Mouse (Mus musculus): ENCODE measurements at regions not wholly inside any gene's neighbourhood (a gene's known extent, or its start where the extent isn't known, plus 50 kb on each side); places are given as distances from the start of the nearest gene placed in this dataset.

GRCm38 (mm10) chr16:51457166-51457565 lies 573.9 kb upstream of the Cblb start:
- no peak for DNase-seq (ENCODE audit: low read depth, low spot score)

- DNase-seq (ENCODE audit: low read depth, low spot score): no peak
Measured at GRCm38 (mm10) chr16:51475690-51476089, 555.3 kb upstream of the Cblb start.

GRCm38 (mm10) chr16:51496096-51496495 lies 534.9 kb upstream of the Cblb start:
- DNase-seq (ENCODE audit: low read depth, low spot score): no peak

- DNase-seq (ENCODE audit: low read depth, low spot score): peak; percentile 1
Measured at GRCm38 (mm10) chr16:51497777-51498176, 533.2 kb upstream of the Cblb start.

- no peak for DNase-seq (ENCODE audit: low read depth, low spot score)
Measured at GRCm38 (mm10) chr16:51517079-51517478, 513.9 kb upstream of the Cblb start.

GRCm38 (mm10) chr16:51520762-51521161 lies 510.3 kb upstream of the Cblb start:
- no peak for DNase-seq (ENCODE audit: low read depth, low spot score)

GRCm38 (mm10) chr16:51521317-51522092 lies 509.5 kb upstream of the Cblb start:
- DNase-seq (ENCODE audit: low read depth, low spot score): no peak

- no peak for DNase-seq (ENCODE audit: low read depth, low spot score)
Measured at GRCm38 (mm10) chr16:51524023-51524422, 507.0 kb upstream of the Cblb start.

GRCm38 (mm10) chr16:51532496-51532895 lies 498.5 kb upstream of the Cblb start:
- DNase-seq (ENCODE audit: low read depth, low spot score): no peak

- no peak for DNase-seq (ENCODE audit: low read depth, low spot score)
Measured at GRCm38 (mm10) chr16:51543769-51544168, 487.3 kb upstream of the Cblb start.

- DNase-seq (ENCODE audit: low read depth, low spot score): no peak
Measured at GRCm38 (mm10) chr16:51547032-51547431, 484.0 kb upstream of the Cblb start.

GRCm38 (mm10) chr16:51562866-51563658 lies 468.0 kb upstream of the Cblb start:
- DNase-seq (ENCODE audit: low read depth, low spot score): no peak

GRCm38 (mm10) chr16:51564064-51564463 lies 467.0 kb upstream of the Cblb start:
- DNase-seq (ENCODE audit: low read depth, low spot score): no peak

GRCm38 (mm10) chr16:51577915-51578593 lies 453.0 kb upstream of the Cblb start:
- DNase-seq (ENCODE audit: low read depth, low spot score): no peak

- DNase-seq (ENCODE audit: low read depth, low spot score): no peak
Measured at GRCm38 (mm10) chr16:51580525-51580924, 450.5 kb upstream of the Cblb start.

- no peak for DNase-seq (ENCODE audit: low read depth, low spot score)
Measured at GRCm38 (mm10) chr16:51589924-51590397, 441.1 kb upstream of the Cblb start.

- no peak for DNase-seq (ENCODE audit: low read depth, low spot score)
Measured at GRCm38 (mm10) chr16:51617579-51617978, 413.4 kb upstream of the Cblb start.

- peak; percentile 28 for DNase-seq (ENCODE audit: low read depth, low spot score)
Measured at GRCm38 (mm10) chr16:51646646-51647045, 384.4 kb upstream of the Cblb start.

GRCm38 (mm10) chr16:51650100-51650499 lies 380.9 kb upstream of the Cblb start:
- DNase-seq (ENCODE audit: low read depth, low spot score): no peak

- DNase-seq (ENCODE audit: low read depth, low spot score): no peak
Measured at GRCm38 (mm10) chr16:51650683-51651082, 380.3 kb upstream of the Cblb start.

- no peak for DNase-seq (ENCODE audit: low read depth, low spot score)
Measured at GRCm38 (mm10) chr16:51661693-51662092, 369.3 kb upstream of the Cblb start.

GRCm38 (mm10) chr16:51664325-51664724 lies 366.7 kb upstream of the Cblb start:
- DNase-seq (ENCODE audit: low read depth, low spot score): no peak
